Mouse (Mus musculus) ovary, postnatal 36 days (tissue): ENCODE results near the gene Rp9.
"Not testable (repeated sequence)": the region's sequence is repeated elsewhere in the genome, so short reads cannot be mapped to it uniquely, and the experiment has no call there.

Experiments
- DNase-seq: peaks from one replicate; pipeline ENCODE4 v3.0.0; 2022; ENCODE audit warnings: low spot score, mixed read lengths

Gene Rp9

DNA sequence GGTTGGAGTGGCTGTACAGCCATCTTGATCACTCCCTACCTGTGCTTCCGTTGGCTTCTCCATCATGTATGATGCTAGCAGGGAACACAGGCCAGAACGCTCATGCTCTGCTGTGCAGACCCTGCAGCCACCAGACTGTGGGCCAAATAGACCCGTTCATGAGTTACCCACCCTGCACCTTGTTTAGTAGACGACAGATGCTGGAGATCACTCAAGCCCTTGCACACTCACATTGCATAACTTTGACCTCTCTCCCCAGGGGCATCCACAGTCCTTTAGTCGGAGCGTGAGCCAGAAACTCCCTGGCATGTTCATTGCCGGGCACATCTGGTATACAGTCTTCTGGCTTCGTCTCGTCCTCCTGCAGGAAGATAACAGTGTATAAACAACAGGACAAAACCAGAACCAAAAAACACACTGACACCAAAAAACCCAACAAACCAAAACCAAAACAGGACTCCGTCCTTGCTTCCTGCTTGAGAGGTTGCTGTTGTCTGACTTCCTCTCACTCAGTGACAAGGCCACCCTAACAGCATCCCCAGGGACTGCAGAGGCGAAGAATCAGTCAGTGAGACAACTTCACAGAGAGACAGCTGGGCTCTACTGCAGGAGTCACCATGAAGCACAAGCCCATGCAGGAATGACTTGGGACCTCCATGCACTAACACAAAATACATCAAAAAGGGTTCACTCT lies 12.3 kb downstream of the Rp9 start:
- no peak for DNase-seq

DNA sequence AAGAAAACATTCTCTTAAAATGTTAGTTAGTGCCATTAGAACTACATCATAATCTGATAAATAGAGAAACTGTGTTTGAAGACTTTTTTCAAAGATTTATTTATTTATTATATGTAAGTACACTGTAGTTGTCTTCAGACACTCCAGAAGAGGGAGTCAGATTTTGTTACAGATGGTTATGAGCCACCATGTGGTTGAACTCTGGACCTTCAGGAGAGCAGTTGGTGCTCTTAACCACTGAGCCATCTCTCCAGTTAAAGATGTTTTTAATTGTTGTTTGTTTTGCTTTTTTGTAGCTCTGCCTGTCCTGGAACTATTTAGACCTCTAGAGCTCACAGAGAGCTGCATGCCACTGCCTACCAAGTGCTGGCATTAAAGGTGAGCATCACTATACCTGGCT lies 14.5 kb downstream of the Rp9 start:
- DNase-seq = no peak

DNA sequence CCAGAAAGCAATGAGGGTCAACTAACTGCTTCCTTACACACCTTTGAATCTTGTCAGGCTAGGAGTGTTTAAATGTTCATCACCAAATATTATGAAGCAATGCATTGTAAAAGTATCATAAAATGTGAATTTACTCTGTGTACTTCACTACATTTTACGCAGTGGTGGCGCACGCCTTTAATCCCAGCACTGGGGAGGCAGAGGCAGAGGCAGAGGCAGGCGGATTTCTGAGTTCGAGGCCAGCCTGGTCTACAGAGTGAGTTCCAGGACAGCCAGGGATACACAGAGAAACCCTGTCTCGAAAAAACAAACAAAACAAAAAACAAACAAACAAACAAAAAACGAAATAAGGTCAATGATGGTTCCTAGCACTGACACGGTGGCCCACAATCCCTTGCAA lies 15.6 kb downstream of the Rp9 start, which contains the start of gene Gm17545:
Gm17545 (plus strand) TSS at position 301 of the 400 bp plus-strand sequence.
- not testable (repeated sequence) for DNase-seq

DNA sequence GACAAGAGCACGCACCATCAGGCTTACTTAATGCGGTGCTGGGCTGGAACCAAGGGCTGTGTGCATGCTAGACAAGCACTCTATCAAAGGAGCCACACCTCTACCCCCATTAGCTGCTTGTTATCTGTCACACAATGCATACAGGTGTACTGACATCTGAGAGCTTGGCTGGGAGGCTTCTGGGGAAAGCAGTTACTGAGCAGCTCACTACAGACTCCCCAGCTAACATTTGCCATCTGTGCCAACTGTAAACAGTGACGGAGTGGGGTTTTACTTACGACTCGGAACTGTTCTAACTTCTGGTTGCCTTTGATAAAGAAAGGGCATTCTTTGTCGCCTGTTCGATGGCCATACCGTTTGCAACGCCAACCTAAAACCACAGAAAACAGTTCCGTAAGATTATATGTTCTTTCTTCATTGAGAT lies 16.0 kb downstream of the Rp9 start:
- DNase-seq = no peak

DNA sequence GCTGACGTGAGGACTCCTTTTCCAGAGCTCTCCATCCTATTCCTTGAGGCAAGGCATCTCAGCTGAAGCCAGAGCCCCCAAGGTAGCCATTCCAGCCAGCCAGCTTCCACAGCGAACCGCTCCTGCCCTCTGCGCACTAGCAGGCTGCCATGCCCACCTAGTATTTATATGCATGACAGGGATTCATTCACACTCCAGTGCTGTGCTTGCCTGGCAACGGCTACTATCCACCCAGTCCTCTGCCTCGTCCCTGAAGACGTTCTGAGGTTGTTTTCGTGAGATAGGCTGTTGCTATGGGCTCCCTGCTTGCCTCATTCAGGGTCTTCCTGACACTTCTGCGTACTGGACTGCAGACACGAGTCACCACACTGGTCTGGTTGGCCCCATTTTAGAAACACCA lies 16.8 kb downstream of the Rp9 start:
- DNase-seq = no peak

DNA sequence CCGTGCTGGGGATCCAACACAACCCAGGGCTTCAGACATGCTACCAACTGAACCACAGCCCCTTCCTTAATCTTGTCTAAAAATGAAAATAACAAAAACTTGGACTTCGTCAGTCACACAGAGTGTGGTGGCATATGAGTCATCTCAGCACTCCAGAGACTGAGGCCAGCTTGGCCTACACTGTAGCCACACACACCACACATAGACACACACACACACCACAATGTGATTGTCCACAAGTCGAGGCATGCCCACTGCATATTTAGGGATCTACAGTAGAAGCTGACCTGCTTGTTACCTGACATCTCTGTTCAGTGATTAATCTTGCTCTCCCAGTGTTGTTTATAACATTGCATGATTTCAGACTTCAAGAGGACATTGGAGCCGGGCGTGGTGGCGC lies 20.3 kb downstream of the Rp9 start:
- DNase-seq = no peak

DNA sequence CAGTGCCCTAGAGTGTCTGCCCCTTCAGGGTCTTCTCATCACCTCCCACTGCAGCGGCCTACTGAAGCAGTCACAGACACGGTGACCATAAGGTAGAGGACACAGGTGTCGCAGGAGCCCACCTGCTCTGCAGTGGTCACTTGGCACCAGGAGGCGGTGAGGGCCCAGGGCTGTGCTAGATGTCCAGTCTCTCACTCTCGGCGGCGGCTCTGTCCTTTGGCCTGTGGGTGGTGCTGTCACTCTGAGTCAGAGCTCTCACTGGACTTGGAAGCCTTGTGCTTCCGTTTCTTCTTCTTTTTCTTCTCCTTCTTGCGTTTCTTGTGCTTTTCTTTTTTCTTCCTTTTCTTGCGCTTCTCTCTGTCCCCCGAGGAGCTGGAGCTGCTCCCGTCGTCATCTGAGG lies 21.1 kb downstream of the Rp9 start:
- no peak for DNase-seq

DNA sequence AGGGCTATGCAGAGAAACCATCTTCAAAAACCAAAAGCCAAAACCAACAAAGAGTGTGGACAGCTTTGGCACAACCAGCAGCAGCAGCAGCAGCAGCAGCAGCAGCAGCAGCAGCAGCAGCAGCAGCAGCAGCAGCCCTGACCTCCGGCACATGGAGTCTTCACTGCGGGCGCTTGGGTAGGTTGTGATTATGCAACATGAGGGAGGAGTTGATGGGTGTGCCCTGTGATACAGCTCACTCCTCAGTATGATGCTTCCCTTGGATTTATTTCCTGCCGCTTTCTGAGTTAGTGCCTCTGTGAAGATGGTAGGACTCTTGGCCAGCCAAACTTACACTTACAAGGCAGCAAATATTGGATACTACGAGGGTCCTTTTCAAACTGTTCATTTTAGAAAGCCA lies 22.3 kb downstream of the Rp9 start:
- no peak for DNase-seq

DNA sequence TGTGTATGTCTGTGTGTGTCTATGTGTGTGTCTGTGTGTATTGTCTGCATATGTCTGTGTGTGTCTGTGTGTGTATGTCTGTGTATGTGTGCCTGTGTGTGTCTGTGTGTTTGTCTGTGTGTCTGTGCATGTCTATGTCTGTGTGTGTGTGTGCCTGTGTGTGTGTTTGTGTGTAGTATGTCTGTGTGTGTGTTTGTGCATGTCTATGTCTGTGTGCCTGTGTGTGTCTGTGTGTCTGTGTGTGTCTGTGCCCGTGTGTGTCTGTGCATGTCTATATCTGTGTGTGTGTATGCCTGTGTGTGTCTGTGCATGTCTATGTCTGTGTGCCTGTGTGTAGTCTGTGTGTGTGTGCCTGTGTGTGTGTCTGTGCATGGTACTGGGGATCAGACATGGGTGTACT lies 24.4 kb downstream of the Rp9 start:
- DNase-seq = no peak

DNA sequence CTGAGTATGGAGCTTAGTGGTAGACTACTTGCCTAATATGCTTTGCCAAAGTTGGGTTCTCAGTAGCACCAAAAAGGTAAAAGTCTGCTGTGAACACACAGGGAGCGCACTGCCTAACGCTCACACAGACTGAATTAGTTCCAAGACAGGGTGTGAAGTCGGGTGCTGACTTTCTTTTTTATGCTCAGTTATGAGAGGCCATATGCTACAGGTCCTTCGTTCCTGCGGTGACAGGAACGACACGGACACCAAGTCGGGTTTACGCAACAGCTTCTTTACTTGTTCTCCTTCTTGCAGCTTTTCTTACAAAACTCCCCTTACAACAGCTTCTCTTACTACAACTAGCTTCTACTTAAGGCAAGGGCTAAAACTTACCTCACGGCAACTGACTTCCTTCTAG lies 26.4 kb downstream of the Rp9 start:
- DNase-seq = no peak

DNA sequence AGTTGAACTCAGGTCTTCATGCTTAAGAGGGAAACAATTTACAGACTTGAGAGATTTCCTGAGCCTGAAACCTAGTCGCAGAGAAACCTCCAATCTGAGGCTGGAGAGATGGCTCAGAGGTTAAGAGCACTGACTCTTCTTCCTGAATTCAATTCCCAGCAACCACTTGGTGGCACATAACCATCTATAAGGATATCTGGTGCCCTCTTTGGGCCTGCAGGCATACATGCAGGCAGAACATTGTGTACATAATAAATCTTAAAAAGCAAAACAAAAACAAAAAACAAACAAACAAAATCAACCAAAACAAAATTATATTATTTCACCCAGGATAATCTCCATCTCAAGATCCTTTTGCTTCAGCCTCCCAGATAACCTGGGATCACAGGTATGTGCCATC lies 30.7 kb downstream of the Rp9 start:
- DNase-seq = no peak

DNA sequence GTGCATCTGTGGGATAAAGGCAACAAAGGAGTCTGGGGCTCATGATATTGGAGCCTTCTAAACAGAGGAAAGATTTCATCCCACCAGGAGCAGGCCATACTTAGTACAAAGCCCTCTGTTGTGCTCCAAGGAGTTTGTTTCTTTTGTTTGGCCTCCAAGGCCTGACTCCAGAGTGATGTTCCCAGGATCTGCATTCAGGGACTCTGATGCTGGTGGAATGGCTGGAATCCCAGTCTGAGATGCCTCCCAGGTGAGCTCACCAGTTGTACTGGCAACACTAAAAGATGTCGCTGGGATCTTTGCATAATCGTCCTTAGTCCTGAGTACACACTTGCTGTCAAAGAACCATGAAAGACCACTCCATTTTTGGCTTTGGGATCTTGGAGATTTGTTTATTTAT lies 35.4 kb downstream of the Rp9 start:
- no peak for DNase-seq

DNA sequence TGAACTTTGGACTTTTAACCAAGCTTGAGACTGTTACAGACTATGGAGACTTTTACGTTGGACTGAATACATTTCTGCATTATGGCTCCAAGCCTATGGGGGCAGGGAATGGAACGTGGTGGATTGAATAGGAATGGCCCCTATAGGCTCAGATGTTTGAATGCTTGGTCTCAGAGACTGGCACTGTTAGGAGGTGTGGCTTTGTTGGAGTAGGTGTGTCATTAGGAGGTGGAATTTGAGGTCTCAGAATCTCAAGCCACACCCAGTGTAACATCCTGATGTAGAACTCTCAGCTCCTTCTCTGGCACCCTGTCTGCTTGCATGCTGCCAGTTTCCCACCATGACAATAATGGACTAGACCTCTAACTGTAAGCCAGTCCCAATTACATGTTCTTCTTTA lies 36.3 kb downstream of the Rp9 start:
- no peak for DNase-seq

DNA sequence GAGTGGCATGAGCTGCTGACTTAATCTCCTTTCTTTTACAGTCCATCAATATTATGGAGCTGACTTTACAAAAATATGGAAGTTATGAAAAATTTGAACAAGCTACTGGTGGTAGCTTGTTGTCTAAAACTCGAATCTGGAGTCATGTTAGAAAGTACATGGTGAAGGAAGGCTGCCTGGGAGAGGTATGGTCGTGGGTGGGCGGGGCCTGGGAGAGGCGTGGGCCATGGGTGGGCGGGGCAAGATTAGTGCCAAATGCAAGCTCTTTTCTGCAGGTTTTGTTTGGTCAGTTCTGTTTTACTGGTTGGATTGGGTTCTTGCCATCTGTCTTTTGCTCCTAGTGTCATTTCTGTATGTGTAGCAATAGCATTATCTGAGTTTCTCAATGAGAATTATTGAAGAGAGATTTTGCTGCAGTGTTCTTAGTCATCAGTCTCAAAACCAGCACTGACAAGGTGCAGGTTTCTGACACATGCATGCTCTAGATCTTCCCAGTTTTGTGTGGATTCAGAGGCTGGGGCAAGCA lies 39.2 kb downstream of the Rp9 start:
- no peak for DNase-seq

DNA sequence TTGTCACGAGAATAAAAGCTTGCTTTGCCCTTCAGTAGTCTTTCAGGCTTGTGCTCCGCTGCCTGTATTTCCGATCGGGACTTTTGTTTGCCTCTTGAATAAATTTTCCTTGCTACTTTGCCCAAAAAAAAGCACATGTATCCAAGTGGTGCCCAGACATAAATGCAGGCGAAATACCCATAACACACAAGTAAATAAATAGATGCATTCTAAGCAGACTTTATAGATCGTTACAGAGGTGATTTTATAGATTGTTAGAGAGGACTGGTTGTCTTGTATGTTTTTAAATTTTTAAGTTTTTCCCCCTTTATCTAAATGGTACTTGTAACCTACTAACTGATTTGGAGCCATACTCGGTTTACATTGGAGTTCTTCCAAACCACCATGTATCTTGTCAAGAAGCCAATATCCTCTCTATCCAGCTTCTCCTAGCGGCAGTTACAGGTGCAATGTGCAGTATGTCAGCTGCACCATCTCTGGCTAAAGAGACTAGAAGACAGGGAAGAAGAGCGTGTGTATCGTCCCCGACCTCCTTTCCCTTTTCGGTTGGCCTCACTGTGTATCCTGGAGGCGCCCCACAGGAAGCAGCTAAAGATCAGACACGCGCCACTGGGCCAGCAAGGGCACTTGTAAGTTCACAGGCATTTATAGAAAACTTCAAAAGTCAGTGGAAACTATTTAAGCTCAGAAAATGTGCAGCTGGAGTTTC lies 39.9 kb downstream of the Rp9 start:
- no peak for DNase-seq

DNA sequence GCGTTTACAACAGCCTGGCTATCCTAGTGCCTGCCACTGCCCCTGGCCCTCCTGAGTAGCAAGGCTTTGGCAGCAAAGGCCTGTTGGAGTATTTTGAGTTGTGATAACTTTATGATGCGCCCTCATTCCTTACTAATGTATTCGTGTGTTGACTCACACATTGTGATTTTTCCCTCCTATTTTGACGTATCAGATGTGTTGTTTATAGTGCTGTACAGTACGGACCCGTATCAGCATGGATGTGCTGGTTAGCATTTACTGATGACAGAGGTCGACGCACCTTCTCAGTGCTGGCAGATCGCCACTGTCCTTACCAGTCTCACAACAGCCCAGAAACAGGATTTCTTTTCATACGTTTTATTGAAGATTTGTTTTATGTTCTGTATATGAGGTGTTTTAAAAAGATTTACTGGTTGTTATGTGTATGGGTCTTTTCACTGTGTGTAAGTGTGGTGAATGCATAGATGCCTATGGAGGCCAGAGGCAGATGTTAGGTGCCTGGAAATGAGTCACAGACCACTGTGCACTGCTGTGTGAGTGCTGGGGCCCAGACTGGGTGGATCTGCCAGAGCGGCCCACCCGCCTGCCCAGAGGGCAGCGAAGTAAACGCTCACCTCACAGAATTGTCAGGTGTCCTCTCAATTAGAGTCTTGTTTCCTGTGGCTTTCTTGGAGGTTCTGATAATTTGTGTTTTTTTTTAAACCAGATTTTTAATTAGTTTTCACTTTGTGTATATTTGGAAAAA lies 40.7 kb downstream of the Rp9 start:
- no peak for DNase-seq

DNA sequence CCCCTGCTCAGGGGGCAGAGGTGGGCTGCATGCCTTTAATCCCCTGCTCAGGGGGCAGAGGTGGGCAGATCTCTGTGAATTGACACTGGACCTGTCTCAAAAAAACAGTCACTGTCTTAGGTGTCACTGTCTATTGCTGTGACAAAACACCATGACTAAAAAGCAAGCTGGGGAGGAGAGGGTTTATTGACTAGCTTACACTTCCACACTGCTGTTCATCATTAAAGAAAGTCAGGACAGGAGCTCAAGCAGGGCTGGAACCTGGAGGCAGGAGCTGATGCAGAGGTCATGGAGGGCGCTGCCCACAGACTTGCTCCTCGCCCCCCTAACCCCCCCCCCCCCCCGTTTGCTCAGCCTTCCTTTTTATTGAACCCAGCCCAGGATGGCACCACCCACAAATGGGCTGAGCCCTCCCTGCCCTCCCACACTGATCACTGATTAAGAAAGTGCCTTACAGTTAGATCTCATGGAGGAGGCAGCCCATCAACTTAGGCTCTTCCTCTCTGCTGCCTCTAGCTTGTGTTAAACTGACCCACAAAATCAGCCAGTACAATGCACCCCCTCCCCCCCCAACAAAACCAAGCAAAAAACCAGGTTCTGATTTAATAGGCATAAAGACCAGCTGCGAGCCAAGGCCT lies 41.4 kb downstream of the Rp9 start:
- no peak for DNase-seq

DNA sequence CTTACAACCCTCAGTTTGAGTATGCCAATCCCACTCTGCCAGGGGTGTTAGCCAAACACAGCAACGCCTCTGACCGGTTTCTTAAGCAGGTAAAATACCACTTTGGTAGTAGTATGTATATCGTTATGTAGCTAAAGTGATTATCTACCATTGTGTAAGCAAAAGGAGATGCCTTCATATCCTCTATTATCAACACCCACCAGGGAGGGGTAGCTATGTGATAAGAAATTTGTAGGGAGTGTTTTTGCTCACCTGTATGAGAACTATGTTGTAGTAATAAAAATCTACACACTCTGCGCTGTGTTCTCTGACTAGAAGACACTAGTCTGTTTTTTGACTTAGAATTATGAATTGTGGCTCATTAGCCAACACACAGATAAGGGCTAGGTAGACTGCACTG lies 44.8 kb downstream of the Rp9 start:
- DNase-seq = no peak

DNA sequence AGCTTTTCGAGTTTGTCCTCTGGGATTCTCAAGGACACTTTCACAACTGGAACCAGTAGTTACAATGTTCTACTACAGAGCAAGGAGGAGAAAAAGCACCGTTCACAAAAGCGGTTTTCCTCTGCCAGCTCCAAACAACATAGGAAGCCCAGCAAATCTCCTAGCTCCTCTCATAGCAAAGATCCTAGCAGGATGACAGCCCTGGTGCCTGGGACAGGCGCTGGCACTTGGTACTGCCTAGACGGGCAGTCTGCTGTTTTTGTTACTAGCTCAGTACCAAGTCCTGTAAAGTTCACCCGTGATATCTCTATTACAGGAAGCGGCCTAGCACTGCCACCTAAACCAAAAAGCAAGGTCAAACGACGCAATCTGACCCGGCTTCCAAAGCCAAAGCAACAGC lies 45.3 kb downstream of the Rp9 start:
- no peak for DNase-seq

DNA sequence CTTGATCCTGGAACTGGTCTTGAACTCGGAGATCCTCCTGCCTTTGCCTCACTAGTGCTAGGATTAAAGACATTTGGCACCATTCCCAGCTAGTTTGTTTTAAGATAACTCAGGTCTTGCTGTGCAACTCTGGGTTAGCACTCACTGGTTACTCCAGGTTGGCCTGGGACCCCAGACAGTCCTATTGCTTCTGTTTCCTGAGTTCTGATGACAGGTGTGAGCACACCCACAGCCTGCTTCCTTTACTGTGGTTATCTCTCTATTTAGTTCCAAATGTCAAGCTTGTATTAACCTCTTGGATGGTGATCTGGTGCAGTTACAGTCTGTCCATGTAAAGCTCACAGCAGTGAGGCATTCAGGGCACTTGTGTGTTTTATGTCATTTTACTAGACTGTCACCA lies 46.0 kb downstream of the Rp9 start:
- no peak for DNase-seq

DNA sequence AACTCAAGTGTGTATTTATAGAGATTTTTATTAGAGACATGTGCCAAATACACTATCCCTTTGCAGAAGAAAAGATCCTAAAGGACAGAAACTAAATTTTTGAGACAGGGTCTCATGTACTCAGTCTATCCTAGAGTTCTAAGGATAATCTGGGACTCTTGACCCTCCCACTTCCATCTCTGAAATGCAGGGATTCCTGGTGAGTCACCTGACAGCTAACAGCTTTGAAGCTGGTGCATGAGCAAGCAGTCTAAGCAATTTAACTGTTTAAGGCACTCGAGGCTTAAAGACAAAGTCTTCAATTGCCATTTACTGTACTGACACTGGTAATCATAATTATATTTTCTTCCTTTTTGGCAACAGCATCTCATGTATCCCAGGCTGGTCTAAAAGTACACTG lies 47.0 kb downstream of the Rp9 start:
- DNase-seq = no peak

DNA sequence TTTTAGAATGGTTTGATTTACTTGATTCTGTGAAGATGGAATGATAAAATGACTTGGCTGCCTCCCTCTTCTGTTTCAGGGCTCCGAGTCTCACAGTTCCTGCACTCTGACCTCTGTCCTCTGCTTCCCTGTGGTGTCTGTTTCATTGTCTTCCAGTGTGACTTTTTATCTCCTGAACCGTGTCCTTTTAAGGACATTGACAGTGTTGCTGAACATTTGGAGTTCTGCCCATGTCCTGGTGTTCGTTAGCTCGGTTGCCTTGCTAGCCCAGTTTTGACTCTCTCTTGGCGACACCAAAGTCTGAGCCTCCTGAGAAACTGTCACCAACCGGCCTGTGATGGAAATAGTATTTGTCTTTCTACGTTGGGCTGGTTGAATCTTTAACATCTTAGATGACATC lies 49.1 kb downstream of the Rp9 start:
- no peak for DNase-seq

DNA sequence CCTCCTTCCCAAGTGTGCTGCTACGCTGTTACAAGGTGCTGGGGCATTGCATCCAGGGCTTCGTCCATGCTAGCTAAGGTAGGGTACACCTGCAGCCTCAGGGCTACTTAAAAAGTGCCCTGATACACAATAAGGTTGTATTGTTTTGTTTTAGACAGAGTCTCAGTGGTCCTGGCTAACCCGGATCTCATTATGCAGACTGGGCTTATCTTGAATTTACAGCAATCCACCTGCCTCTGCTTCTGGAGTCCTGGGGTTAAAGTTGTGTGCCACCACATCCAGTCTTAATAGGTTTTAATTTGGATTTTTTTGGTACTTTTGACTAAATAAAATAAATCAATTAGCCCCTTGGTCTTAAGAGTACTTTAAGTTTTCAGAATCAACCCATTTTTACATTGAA lies 49.7 kb downstream of the Rp9 start:
- no peak for DNase-seq
